Mouse (Mus musculus) liver, embryonic 14.5 days (tissue): ENCODE measurements around the gene Npr1. TPM values are rescaled to one million over a fixed set of nuclear protein-coding genes. Genes with fewer than 3 reads are reported as not detected.

Source experiments
- ATAC-seq: fragments of 200-750 bp; cut with Nextera tagmentation; 2 replicates; pipeline ENCODE4 v1.8.0; 2017; ENCODE audit warnings: moderate number of reproducible peaks, mild to moderate bottlenecking, moderate library complexity; ENCODE audit not compliant: insufficient read depth
- DNase-seq, 3 experiments: peaks; one replicate each; pipeline ENCODE4 v3.0.0-alpha.2; 2012 to 2013; ENCODE audit warnings: low read depth in 3 of 3, low spot score in 3 of 3
- H3K27ac ChIP-seq: fragments of 300-500 bp; sonication (generic); 2 replicates; pipeline ENCODE4 v1.5.1; 2014; ENCODE audit warnings: moderate library complexity, mild to moderate bottlenecking, control low read depth, inconsistent platforms
- H3K27me3 ChIP-seq: fragments of 300-500 bp; sonication (generic); 2 replicates; pipeline ENCODE4 v1.6.1; 2014; ENCODE audit warnings: mild to moderate bottlenecking, low read length, moderate library complexity; ENCODE audit not compliant: control insufficient read depth, insufficient read depth
- H3K36me3 ChIP-seq: fragments of 300-500 bp; sonication (generic); replicated peaks from 2 replicates; pipeline ENCODE4 v1.6.1; 2014; ENCODE audit warnings: low read depth; ENCODE audit not compliant: control insufficient read depth, insufficient read depth
- H3K4me1 ChIP-seq, 2 experiments: fragments of 200-500 bp in 1 of 2; fragments of 300-500 bp in 1 of 2; sonication (generic) in 1 of 2; replicated peaks; 2 replicates each; pipeline ENCODE4 v1.6.1; 2012 to 2014; ENCODE audit warnings: antibody characterized with exemption in 1 of 2, inconsistent platforms in 1 of 2, low read length in 1 of 2; ENCODE audit not compliant: control insufficient read depth in 2 of 2, insufficient read depth in 2 of 2
- H3K4me2 ChIP-seq: fragments of 300-500 bp; sonication (generic); 2 replicates; pipeline ENCODE4 v1.6.1; 2014; ENCODE audit warnings: low read depth, mild to moderate bottlenecking, control low read depth, moderate library complexity
- H3K4me3 ChIP-seq, 2 experiments: fragments of 200-500 bp in 1 of 2; fragments of 300-500 bp in 1 of 2; sonication (generic) in 1 of 2; 2 replicates each; pipeline ENCODE4 v1.5.1; 2012 to 2014; ENCODE audit warnings: low read depth in 2 of 2, low read length in 2 of 2, mild to moderate bottlenecking in 2 of 2, control low read depth in 1 of 2, inconsistent platforms in 1 of 2, moderate library complexity in 1 of 2; ENCODE audit not compliant: insufficient read depth in 1 of 2
- H3K9ac ChIP-seq: fragments of 300-500 bp; sonication (generic); replicated peaks from 2 replicates; pipeline ENCODE4 v1.6.1; 2014; ENCODE audit warnings: mild to moderate bottlenecking, control low read depth, moderate library complexity
- H3K9me3 ChIP-seq: fragments of 300-500 bp; sonication (generic); 2 replicates; pipeline ENCODE4 v1.6.1; 2016; ENCODE audit warnings: low read length, mixed read lengths; ENCODE audit not compliant: control insufficient read depth
- CTCF ChIP-seq: IDR thresholded peaks from 2 replicates; pipeline ENCODE4 v1.5.1; 2016; ENCODE audit warnings: antibody characterized with exemption, low read depth, control low read depth
- EP300 ChIP-seq: IDR thresholded peaks from 2 replicates; pipeline ENCODE4 v1.6.1; 2016; ENCODE audit warnings: antibody characterized with exemption, low read depth
- WGBS: fragments of 180-500 bp; shearing (Covaris S2); extraction: QIAGEN DNeasy Blood & Tissue Kit; methylation state at CpG from one replicate; pipeline ENCODE4 v1.1.7; 2014; ENCODE audit not compliant: insufficient replicate concordance; 5-methylcytosine and 5-hydroxymethylcytosine counted together
- polyA plus RNA-seq, 2 experiments: library from polyadenylated mRNA; depleted of rRNA in 1 of 2; stranded (reverse) in 1 of 2; unstranded in 1 of 2; fragments of >200 nt; fragmentation: Nextera tagmentation in 1 of 2; extraction: Ambion mirVana in 1 of 2; gene quantifications; 2 replicates each; pipeline versions ENCODE4 v1.2.1 to v1.2.3; 2012 to 2014

The Npr1 gene
- polyA plus RNA-seq, 2 experiments: 2.8 to 7.2 TPM

- Histone ChIP-seq H3K9ac (no peak overlapping the region), H3K4me1 (peaks cover 0 to 4% of the 10 kb centered on the region in 2 experiments; a peak in 1 of 4 replicates), H3K9me3 (no peaks in the 10 kb centered on the region), H3K27me3 (peaks cover 42% of the 10 kb centered on the region), H3K4me2 (no peak overlapping the region), H3K27ac (no peak overlapping the region), H3K4me3 (no peak overlapping the region), H3K36me3 (no peaks in the 10 kb centered on the region)
- ATAC-seq (no peak), DNase-seq (no peak)
- TF ChIP-seq EP300: no peak
- TF ChIP-seq CTCF: no peak; the same call in 1 of the 2 replicates
- WGBS: 80% methylated on average over 10 of the region's 10 CpGs
Observed at GRCm38 (mm10) chr3:90467618-90468300, 2.1 kb upstream of the Npr1 start.

DNA sequence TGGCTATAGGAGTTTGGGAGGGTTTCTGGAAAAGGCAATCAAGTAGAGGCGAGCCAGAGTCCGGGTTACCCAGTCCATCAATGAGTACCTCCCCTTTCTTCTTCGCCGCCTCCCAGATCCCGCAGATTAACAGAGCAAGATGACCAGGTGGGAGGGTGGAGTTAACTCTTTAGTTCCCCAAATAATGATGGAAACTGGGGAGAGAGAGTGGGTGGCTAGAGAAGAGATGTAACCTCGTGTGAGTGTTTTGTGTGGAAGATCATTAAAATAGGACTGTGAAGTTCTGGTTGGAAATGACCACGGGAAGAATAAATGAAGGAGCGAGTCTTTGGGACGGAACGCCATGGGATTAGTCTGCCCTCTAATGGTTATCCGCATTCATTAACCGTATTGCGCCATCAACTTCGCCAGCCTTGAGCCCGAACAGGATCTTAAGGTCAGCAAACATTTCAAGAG, 673 bp upstream of the Npr1 start:
- DNase-seq (peak in 1 of 3 experiments; percentile 37), ATAC-seq (peak; percentile 24; the same call in 1 of the 2 replicates)
- no peak overlapping the region for H3K27ac ChIP-seq
- no peak overlapping the region for H3K9ac ChIP-seq
- peaks cover 45% of the 10 kb centered on the region for H3K27me3 ChIP-seq
- TF ChIP-seq CTCF: peak; percentile 78
- no peak for TF ChIP-seq EP300
- H3K4me2 ChIP-seq: peak overlapping the region; percentile 67
- peak overlapping the region; percentile 14 to 48 for H3K4me3 ChIP-seq
- WGBS: 2% methylated on average over 15 of the region's 15 CpGs
- H3K9me3 ChIP-seq: no peaks in the 10 kb centered on the region
- no peaks in the 10 kb centered on the region for H3K36me3 ChIP-seq
- H3K4me1 ChIP-seq: peaks cover 0 to 2% of the 10 kb centered on the region in 2 experiments; a peak in 1 of 4 replicates

DNA sequence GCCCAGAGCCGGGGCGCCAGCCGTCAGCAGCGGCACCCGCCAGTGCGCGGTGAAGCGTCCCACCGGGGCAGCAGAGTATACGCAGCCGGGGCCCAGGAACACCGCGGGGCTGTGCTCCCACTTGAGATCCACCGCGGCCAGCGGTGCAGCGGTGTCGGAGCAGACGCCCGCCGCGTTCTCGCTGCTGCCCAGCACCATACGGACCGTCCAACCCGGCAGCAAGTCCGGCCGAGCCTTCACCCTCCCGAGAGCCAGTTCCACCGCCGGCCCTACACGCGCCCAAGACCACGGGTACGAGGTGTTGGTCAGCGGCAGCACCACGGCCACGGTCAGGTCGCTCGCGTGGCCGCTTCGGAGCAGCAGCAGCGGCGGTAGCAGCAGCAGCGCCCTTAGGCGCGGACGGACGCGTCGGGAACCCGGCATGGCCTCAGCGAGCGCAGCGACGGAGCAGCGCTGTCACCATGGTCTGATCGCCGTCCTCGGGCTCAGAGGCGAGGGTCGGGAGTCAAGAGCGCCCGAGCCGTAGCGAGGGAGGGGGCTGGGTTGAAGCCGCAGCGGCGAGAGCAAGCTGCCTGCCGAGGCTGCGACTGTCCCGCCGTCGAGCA, 483 bp downstream of the Npr1 start:
- no peak overlapping the region for H3K27ac ChIP-seq
- DNase-seq: no peak
- no peak for TF ChIP-seq CTCF
- TF ChIP-seq EP300: no peak

DNA sequence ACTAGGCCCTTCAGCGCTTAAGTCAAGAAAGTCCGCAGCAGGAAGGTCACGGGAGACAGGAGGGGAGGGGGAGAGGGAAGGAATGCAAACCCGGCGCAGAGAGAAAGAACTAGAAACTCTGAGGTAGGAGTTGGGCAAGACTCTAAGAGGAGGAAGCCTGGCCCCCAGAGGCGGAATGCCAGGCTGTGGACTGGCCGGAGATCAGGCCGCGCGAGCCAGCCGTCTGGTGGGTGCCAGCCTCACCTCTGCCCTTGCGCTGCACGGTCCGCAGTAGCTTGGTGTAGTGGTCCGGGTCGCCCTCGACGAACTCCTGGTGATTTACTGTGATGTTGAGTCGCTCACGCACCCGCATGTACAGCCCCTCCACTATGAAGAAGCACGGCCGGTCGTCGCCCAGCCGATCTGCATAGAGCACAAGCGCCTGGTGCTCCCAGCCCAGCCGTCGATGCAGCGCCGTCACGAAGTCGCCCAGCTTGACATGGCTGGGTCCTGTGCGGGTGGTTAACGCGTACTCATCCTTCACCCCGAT, 1.1 kb downstream of the Npr1 start:
- TF ChIP-seq CTCF: no peak
- H3K27ac ChIP-seq: no peak overlapping the region
- peak overlapping the region; percentile 67 for H3K4me2 ChIP-seq
- peaks cover 45% of the 10 kb centered on the region for H3K27me3 ChIP-seq
- 15% methylated on average over 37 of the region's 37 CpGs for WGBS
- H3K9me3 ChIP-seq: no peaks in the 10 kb centered on the region
- H3K4me1 ChIP-seq: peaks cover 0 to 2% of the 10 kb centered on the region in 2 experiments; a peak in 1 of 4 replicates
- no peaks in the 10 kb centered on the region for H3K36me3 ChIP-seq
- DNase-seq (no peak), ATAC-seq (no peak)
- H3K4me3 ChIP-seq: peak overlapping the region; percentile 10 to 48; a peak in 3 of 4 replicates
- H3K9ac ChIP-seq: no peak overlapping the region

More for the DNA sequence above, 483 bp downstream of the Npr1 start:
- Histone ChIP-seq H3K36me3 (no peaks in the 10 kb centered on the region), H3K27me3 (peaks cover 45% of the 10 kb centered on the region), H3K9ac (no peak overlapping the region), H3K4me1 (peaks cover 0 to 2% of the 10 kb centered on the region in 2 experiments; a peak in 1 of 4 replicates), H3K4me3 (peak overlapping the region; percentile 26 to 48), H3K9me3 (no peaks in the 10 kb centered on the region), H3K4me2 (peak overlapping the region; percentile 67)
- ATAC-seq: no peak
- WGBS: 3% methylated on average over 75 of the region's 75 CpGs

DNA sequence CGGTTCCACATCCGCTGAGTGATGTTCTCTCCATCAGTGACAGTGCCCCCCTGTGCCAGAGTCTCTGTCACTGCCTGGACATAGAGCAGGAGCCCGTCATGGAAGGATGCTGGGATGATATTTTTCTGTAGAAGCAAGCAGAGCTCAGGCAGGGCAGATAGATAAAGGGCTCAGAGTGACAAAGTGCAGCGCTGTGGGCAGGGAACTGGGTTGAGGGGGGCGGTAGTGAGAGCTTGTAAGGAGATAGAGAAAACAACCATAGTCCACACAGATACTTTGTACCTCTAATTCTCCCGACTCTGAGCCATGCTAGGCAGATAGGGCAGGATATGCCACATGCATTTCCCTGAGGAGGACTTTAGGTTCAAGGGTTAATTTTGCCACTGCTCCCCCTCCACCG, 3.1 kb downstream of the Npr1 start:
- no peak for ATAC-seq
- 22% methylated on average over 7 of the region's 7 CpGs for WGBS
- no peak for DNase-seq

More for the DNA sequence above, 3.1 kb downstream of the Npr1 start:
- Histone ChIP-seq H3K9me3 (no peaks in the 10 kb centered on the region), H3K4me3 (no peak overlapping the region), H3K4me1 (peaks cover 0 to 2% of the 10 kb centered on the region in 2 experiments; a peak in 1 of 4 replicates), H3K27me3 (peaks cover 45% of the 10 kb centered on the region), H3K4me2 (no peak overlapping the region), H3K27ac (no peak overlapping the region), H3K9ac (no peak overlapping the region), H3K36me3 (no peaks in the 10 kb centered on the region)
- TF ChIP-seq CTCF (no peak), EP300 (no peak)
